Mouse (Mus musculus) E14TG2a.4 (cell line): ENCODE measurements around the gene Syngr1.

Experiments
- H3K27me3 ChIP-seq: 2 replicates; pipeline ENCODE4 v1.6.1; 2014; ENCODE audit warnings: low read length, control low read depth; ENCODE audit not compliant: insufficient read depth
- H3K36me3 ChIP-seq: 2 replicates; pipeline ENCODE4 v1.6.1; 2014; ENCODE audit warnings: low read length, control low read depth; ENCODE audit not compliant: insufficient read depth
- H3K4me1 ChIP-seq: replicated peaks from 2 replicates; pipeline ENCODE4 v1.6.1; 2014; ENCODE audit warnings: low read depth, low read length, control low read depth
- H3K4me3 ChIP-seq: replicated peaks from 2 replicates; pipeline ENCODE4 v1.5.1; 2014; ENCODE audit warnings: mild to moderate bottlenecking, low read length
- H3K9me3 ChIP-seq: 2 replicates; pipeline ENCODE4 v1.6.1; 2014; ENCODE audit warnings: low read length, control low read depth
- CTCF ChIP-seq: conservative IDR thresholded peaks from 2 replicates; pipeline ENCODE4 v1.5.1; 2014; ENCODE audit warnings: low read length
- NANOG ChIP-seq: IDR thresholded peaks from 2 replicates; pipeline ENCODE4 v1.6.1; 2014; ENCODE audit warnings: borderline replicate concordance, low read length, mixed read lengths
- POU5F1 ChIP-seq: IDR thresholded peaks from 2 replicates; pipeline ENCODE4 v1.6.1; 2014; ENCODE audit warnings: low read length, borderline replicate concordance

The Syngr1 gene

GRCm38 (mm10) chr15:80091121-80091955, at the start of gene Syngr1, which contains the start of gene Rpl3:
Syngr1 (plus strand) TSS chr15:80091334.
Rpl3 (minus strand) TSS chr15:80091868.
- H3K4me3 ChIP-seq = peak within 1 kb of the TSS; percentile 89

GRCm38 (mm10) chr15:80042152-80042551, 49.0 kb upstream of the Syngr1 start:
- TF ChIP-seq NANOG = no peak
- no peak for TF ChIP-seq POU5F1
- no peak for TF ChIP-seq CTCF
- peaks cover 18% of the 10 kb centered on the region for H3K27me3 ChIP-seq
- H3K36me3 ChIP-seq = no peaks in the 10 kb centered on the region
- H3K4me3 ChIP-seq = no peak overlapping the region
- no peaks in the 10 kb centered on the region for H3K4me1 ChIP-seq
- no peaks in the 10 kb centered on the region for H3K9me3 ChIP-seq

More at GRCm38 (mm10) chr15:80091121-80091955, at the start of gene Syngr1, which contains the start of gene Rpl3:
- Histone ChIP-seq H3K36me3 (0 out of 2 replicates have a peak, but pooled peaks cover 4% of the 10 kb centered on the region), H3K27me3 (peaks cover 12% of the 10 kb centered on the region), H3K9me3 (peaks cover 3% of the 10 kb centered on the region), H3K4me1 (peaks cover 67% of the 10 kb centered on the region)
- no peak for TF ChIP-seq CTCF
- no peak for TF ChIP-seq NANOG
- TF ChIP-seq POU5F1 = no peak; the same call in 1 of the 2 replicates

GRCm38 (mm10) chr15:80044249-80044648, 46.9 kb upstream of the Syngr1 start:
- no peak for TF ChIP-seq NANOG
- TF ChIP-seq CTCF = no peak
- no peak for TF ChIP-seq POU5F1
- Histone ChIP-seq H3K27me3 (peaks cover 36% of the 10 kb centered on the region), H3K36me3 (no peaks in the 10 kb centered on the region), H3K4me1 (no peaks in the 10 kb centered on the region; the same call in 1 of the 2 replicates), H3K4me3 (no peak overlapping the region), H3K9me3 (no peaks in the 10 kb centered on the region)

GRCm38 (mm10) chr15:80045749-80046148, 45.4 kb upstream of the Syngr1 start:
- Histone ChIP-seq H3K27me3 (peaks cover 41% of the 10 kb centered on the region), H3K9me3 (no peaks in the 10 kb centered on the region), H3K4me3 (no peak overlapping the region), H3K36me3 (no peaks in the 10 kb centered on the region), H3K4me1 (peaks cover 10% of the 10 kb centered on the region)
- no peak for TF ChIP-seq POU5F1
- TF ChIP-seq CTCF = peak; percentile 77

GRCm38 (mm10) chr15:80047242-80047641, 43.9 kb upstream of the Syngr1 start:
- TF ChIP-seq POU5F1 = no peak
- TF ChIP-seq CTCF = no peak
- TF ChIP-seq NANOG = no peak
- Histone ChIP-seq H3K9me3 (no peaks in the 10 kb centered on the region), H3K4me3 (no peak overlapping the region), H3K4me1 (peaks cover 21% of the 10 kb centered on the region), H3K36me3 (no peaks in the 10 kb centered on the region), H3K27me3 (peaks cover 42% of the 10 kb centered on the region)

- H3K9me3 ChIP-seq = peaks cover under 1% of the 10 kb centered on the region; the same call in 1 of the 2 replicates
- no peak overlapping the region for H3K4me3 ChIP-seq
- no peaks in the 10 kb centered on the region for H3K36me3 ChIP-seq
- peaks cover 21% of the 10 kb centered on the region for H3K4me1 ChIP-seq
- H3K27me3 ChIP-seq = peaks cover 37% of the 10 kb centered on the region
- TF ChIP-seq CTCF (no peak), POU5F1 (no peak), NANOG (no peak)
Observed at GRCm38 (mm10) chr15:80047973-80048372, 43.2 kb upstream of the Syngr1 start.

GRCm38 (mm10) chr15:80050093-80050492, 41.0 kb upstream of the Syngr1 start:
- H3K27me3 ChIP-seq = peaks cover 34% of the 10 kb centered on the region
- peaks cover 3% of the 10 kb centered on the region; the same call in 1 of the 2 replicates for H3K9me3 ChIP-seq
- TF ChIP-seq CTCF = no peak
- TF ChIP-seq NANOG = no peak
- peaks cover 29% of the 10 kb centered on the region for H3K4me1 ChIP-seq
- H3K4me3 ChIP-seq = no peak overlapping the region
- no peaks in the 10 kb centered on the region for H3K36me3 ChIP-seq

- Histone ChIP-seq H3K27me3 (peaks cover 34% of the 10 kb centered on the region), H3K4me3 (no peak overlapping the region), H3K9me3 (peaks cover 3% of the 10 kb centered on the region; the same call in 1 of the 2 replicates), H3K4me1 (peaks cover 29% of the 10 kb centered on the region), H3K36me3 (no peaks in the 10 kb centered on the region)
- TF ChIP-seq NANOG (no peak), POU5F1 (no peak), CTCF (no peak)
Observed at GRCm38 (mm10) chr15:80051092-80051761, 39.9 kb upstream of the Syngr1 start.
